Mouse (Mus musculus) right cerebral cortex, postnatal 36 days (tissue): ENCODE results near the gene Cd300c2.
A peak's percentile ranks its signal among the peaks of the same experiment; 100 is the strongest.
"Not testable (repeated sequence)": the region's sequence is repeated elsewhere in the genome, so short reads cannot be mapped to it uniquely, and the experiment has no call there.

Experiments used
- DNase-seq, 2 experiments: peaks; one replicate each; pipeline ENCODE4 v3.0.0; 2022; ENCODE audit warnings: low spot score in 2 of 2, mixed read lengths in 1 of 2

Cd300c2 gene

GRCm38 (mm10) chr11:115001474-115002040, at the start of gene Cd300c2:
TSS of gene Cd300c2 (minus strand) at chr11:115001880.
- DNase-seq = no peak

GRCm38 (mm10) chr11:115049282-115049895, 47.7 kb upstream of the Cd300c2 start:
- no peak for DNase-seq

- DNase-seq = no peak
These were observed 46.6 kb upstream of the Cd300c2 start, which contains the start of gene Cd300ld3 for GRCm38 (mm10) chr11:115048259-115048658. TSS of gene Cd300ld3 (minus strand) at chr11:115048409.

GRCm38 (mm10) chr11:115037669-115038068, 36.0 kb upstream of the Cd300c2 start, which contains the start of gene Cd300ld5:
TSS of gene Cd300ld5 (minus strand) at chr11:115037769.
- DNase-seq = not testable (repeated sequence)

- DNase-seq = not testable (repeated sequence)
These were observed 25.2 kb upstream of the Cd300c2 start, which contains the start of gene Cd300ld4 for GRCm38 (mm10) chr11:115026912-115027311. TSS of gene Cd300ld4 (minus strand) at chr11:115027012.

- not testable (repeated sequence) for DNase-seq
These were observed 14.4 kb upstream of the Cd300c2 start, which contains the start of gene Cd300ld2 for GRCm38 (mm10) chr11:115016093-115016492. TSS of gene Cd300ld2 (minus strand) at chr11:115016193.

- no peak for DNase-seq
These were observed 2.4 kb upstream of the Cd300c2 start for GRCm38 (mm10) chr11:115004070-115004469.

- DNase-seq = no peak
These were observed 11.9 kb downstream of the Cd300c2 start, which contains the start of gene Cd300ld for GRCm38 (mm10) chr11:114989793-114990192. TSS of gene Cd300ld (minus strand) at chr11:114989922.

GRCm38 (mm10) chr11:114981866-114982265, 19.8 kb downstream of the Cd300c2 start:
- DNase-seq = peak in 1 of 2 experiments; percentile 11

GRCm38 (mm10) chr11:114972726-114973125, 29.0 kb downstream of the Cd300c2 start:
- DNase-seq = no peak

- no peak for DNase-seq
These were observed 32.9 kb downstream of the Cd300c2 start, which contains the start of gene Cd300c for GRCm38 (mm10) chr11:114968752-114969207. TSS of gene Cd300c (minus strand) at chr11:114969157.

GRCm38 (mm10) chr11:114965182-114965828, 36.4 kb downstream of the Cd300c2 start:
- no peak for DNase-seq

GRCm38 (mm10) chr11:114960369-114960768, 41.3 kb downstream of the Cd300c2 start:
- DNase-seq = no peak
